Mouse (Mus musculus) erythroblast, embryonic 14.5 days (primary cell): ENCODE results near the gene Gm11213. TPM values are rescaled to one million over a fixed set of nuclear protein-coding genes. Genes with fewer than 3 reads are reported as not detected.

Source experiments
- H3K27me3 ChIP-seq: 2 replicates; pipeline ENCODE4 v1.6.1; 2012; ENCODE audit warnings: inconsistent platforms; ENCODE audit not compliant: control insufficient read depth
- H3K36me3 ChIP-seq: 2 replicates; pipeline ENCODE4 v1.6.1; 2012; ENCODE audit warnings: mild to moderate bottlenecking, inconsistent platforms; ENCODE audit not compliant: control insufficient read depth
- H3K4me1 ChIP-seq: 2 replicates; pipeline ENCODE4 v1.6.1; 2012; ENCODE audit warnings: inconsistent platforms; ENCODE audit not compliant: control insufficient read depth
- H3K4me3 ChIP-seq: replicated peaks from 2 replicates; pipeline ENCODE3; 2012; ENCODE audit warnings: moderate library complexity, mild to moderate bottlenecking, inconsistent platforms
- H3K9me3 ChIP-seq: 2 replicates; pipeline ENCODE4 v1.6.1; 2012; ENCODE audit warnings: low read length, inconsistent platforms, mixed read lengths; ENCODE audit not compliant: control insufficient read depth
- GATA1 ChIP-seq: IDR thresholded peaks from 2 replicates; pipeline ENCODE4 v1.6.1; 2012; ENCODE audit warnings: low read length, inconsistent platforms, mixed read lengths
- TAL1 ChIP-seq: IDR thresholded peaks from 3 replicates; pipeline ENCODE4 v1.6.1; 2012; ENCODE audit warnings: low read length, inconsistent platforms, mixed read lengths
- polyA plus RNA-seq: library from polyadenylated mRNA; stranded (reverse); fragments of >175 nt; gene quantifications from 2 replicates; pipeline ENCODE4 v1.2.3, GENCODE M21; 2012

The Gm11213 gene
- polyA plus RNA-seq, 1 experiment = not detected

GRCm38 (mm10) chr4:63589987-63590386, 15.1 kb downstream of the Gm11213 start:
- Histone ChIP-seq H3K4me3 (no peak overlapping the region), H3K36me3 (no peaks in the 10 kb centered on the region), H3K27me3 (no peaks in the 10 kb centered on the region), H3K9me3 (no peaks in the 10 kb centered on the region), H3K4me1 (no peaks in the 10 kb centered on the region)
- TF ChIP-seq GATA1 (no peak), TAL1 (no peak)

- Histone ChIP-seq H3K36me3 (peaks cover 6% of the 10 kb centered on the region; the same call in 1 of the 2 replicates), H3K9me3 (no peaks in the 10 kb centered on the region), H3K4me1 (no peaks in the 10 kb centered on the region), H3K4me3 (no peak overlapping the region), H3K27me3 (no peaks in the 10 kb centered on the region)
- TF ChIP-seq TAL1 = no peak
- no peak for TF ChIP-seq GATA1
Observed at GRCm38 (mm10) chr4:63586240-63586639, 18.8 kb downstream of the Gm11213 start.

- no peak overlapping the region for H3K4me3 ChIP-seq
- no peaks in the 10 kb centered on the region for H3K4me1 ChIP-seq
- no peaks in the 10 kb centered on the region for H3K27me3 ChIP-seq
- TF ChIP-seq GATA1 (no peak), TAL1 (no peak)
- no peaks in the 10 kb centered on the region for H3K9me3 ChIP-seq
- H3K36me3 ChIP-seq = peaks cover 6% of the 10 kb centered on the region; the same call in 1 of the 2 replicates
Observed at GRCm38 (mm10) chr4:63585216-63585615, 19.8 kb downstream of the Gm11213 start.

GRCm38 (mm10) chr4:63582580-63582979, 22.5 kb downstream of the Gm11213 start:
- H3K27me3 ChIP-seq = no peaks in the 10 kb centered on the region
- peaks cover 4% of the 10 kb centered on the region for H3K9me3 ChIP-seq
- TF ChIP-seq GATA1 (no peak), TAL1 (no peak)
- H3K4me3 ChIP-seq = no peak overlapping the region
- peaks cover 18% of the 10 kb centered on the region for H3K36me3 ChIP-seq
- no peaks in the 10 kb centered on the region for H3K4me1 ChIP-seq

GRCm38 (mm10) chr4:63580078-63580477, 25.0 kb downstream of the Gm11213 start:
- peaks cover 7% of the 10 kb centered on the region for H3K9me3 ChIP-seq
- H3K4me1 ChIP-seq = no peaks in the 10 kb centered on the region
- TF ChIP-seq TAL1 (no peak), GATA1 (no peak)
- H3K36me3 ChIP-seq = peaks cover 18% of the 10 kb centered on the region
- no peak overlapping the region for H3K4me3 ChIP-seq
- H3K27me3 ChIP-seq = no peaks in the 10 kb centered on the region

- H3K9me3 ChIP-seq = peaks cover 7% of the 10 kb centered on the region
- H3K4me1 ChIP-seq = no peaks in the 10 kb centered on the region
- H3K36me3 ChIP-seq = peaks cover 18% of the 10 kb centered on the region
- H3K4me3 ChIP-seq = no peak overlapping the region
- TF ChIP-seq GATA1 (no peak), TAL1 (no peak)
- H3K27me3 ChIP-seq = no peaks in the 10 kb centered on the region
Observed at GRCm38 (mm10) chr4:63579649-63580048, 25.4 kb downstream of the Gm11213 start.

- Histone ChIP-seq H3K4me1 (no peaks in the 10 kb centered on the region; the same call in 1 of the 2 replicates), H3K27me3 (no peaks in the 10 kb centered on the region), H3K9me3 (peaks cover 7% of the 10 kb centered on the region), H3K4me3 (no peak overlapping the region), H3K36me3 (peaks cover 25% of the 10 kb centered on the region)
- TF ChIP-seq TAL1 (no peak), GATA1 (no peak)
Observed at GRCm38 (mm10) chr4:63572621-63573020, 32.4 kb downstream of the Gm11213 start.

GRCm38 (mm10) chr4:63570208-63570781, 34.8 kb downstream of the Gm11213 start:
- Histone ChIP-seq H3K36me3 (peaks cover 36% of the 10 kb centered on the region), H3K4me1 (no peaks in the 10 kb centered on the region; the same call in 1 of the 2 replicates)

GRCm38 (mm10) chr4:63569322-63569721, 35.7 kb downstream of the Gm11213 start:
- no peak for TF ChIP-seq TAL1
- no peak for TF ChIP-seq GATA1
- Histone ChIP-seq H3K27me3 (no peaks in the 10 kb centered on the region), H3K4me3 (no peak overlapping the region), H3K4me1 (no peaks in the 10 kb centered on the region; the same call in 1 of the 2 replicates), H3K36me3 (peaks cover 41% of the 10 kb centered on the region), H3K9me3 (peaks cover 4% of the 10 kb centered on the region; the same call in 1 of the 2 replicates)

More at GRCm38 (mm10) chr4:63570208-63570781, 34.8 kb downstream of the Gm11213 start:
- Histone ChIP-seq H3K9me3 (peaks cover 4% of the 10 kb centered on the region; the same call in 1 of the 2 replicates), H3K27me3 (no peaks in the 10 kb centered on the region), H3K4me3 (no peak overlapping the region)
- TF ChIP-seq GATA1 (no peak), TAL1 (no peak)
